Mouse (Mus musculus) spleen, postnatal 14 days (tissue): ENCODE measurements around the gene Apol11b.
A peak's percentile ranks its signal among the peaks of the same experiment; 100 is the strongest.
"Not testable (repeated sequence)": the region's sequence is repeated elsewhere in the genome, so short reads cannot be mapped to it uniquely, and the experiment has no call there.

ENCODE experiments used
- DNase-seq, 2 experiments: peaks; one replicate each; pipeline ENCODE4 v3.0.0; 2021 to 2022; ENCODE audit warnings: low spot score in 2 of 2

Apol11b gene

GRCm38 (mm10) chr15:77643176-77643575, at the start of gene Apol11b:
TSS of gene Apol11b (minus strand) at chr15:77643286.
- DNase-seq, result not testable (repeated sequence)

GRCm38 (mm10) chr15:77691532-77692311, 48.6 kb upstream of the Apol11b start:
- not testable (repeated sequence) for DNase-seq

GRCm38 (mm10) chr15:77683944-77684343, 40.9 kb upstream of the Apol11b start:
- DNase-seq, result peak in 1 of 2 experiments; percentile 12

GRCm38 (mm10) chr15:77674081-77674480, 31.0 kb upstream of the Apol11b start:
- not testable (repeated sequence) for DNase-seq

GRCm38 (mm10) chr15:77661841-77662240, 18.8 kb upstream of the Apol11b start:
- DNase-seq, result not testable (repeated sequence)

GRCm38 (mm10) chr15:77659773-77660172, 16.7 kb upstream of the Apol11b start:
- DNase-seq, result not testable (repeated sequence)

- DNase-seq, result not testable (repeated sequence)
Observed at GRCm38 (mm10) chr15:77651143-77651542, 8.1 kb upstream of the Apol11b start.

GRCm38 (mm10) chr15:77629822-77630221, 13.3 kb downstream of the Apol11b start:
- not testable (repeated sequence) for DNase-seq

- not testable (repeated sequence) for DNase-seq
Observed at GRCm38 (mm10) chr15:77628647-77629046, 14.4 kb downstream of the Apol11b start.

GRCm38 (mm10) chr15:77626471-77626870, 16.6 kb downstream of the Apol11b start:
- not testable (repeated sequence) for DNase-seq

- DNase-seq, result no peak
Observed at GRCm38 (mm10) chr15:77624710-77625109, 18.4 kb downstream of the Apol11b start.

GRCm38 (mm10) chr15:77606069-77606468, 37.0 kb downstream of the Apol11b start:
- no peak for DNase-seq

- DNase-seq, result no peak
Observed at GRCm38 (mm10) chr15:77598958-77599357, 44.1 kb downstream of the Apol11b start, which contains the start of gene Gm36245. TSS of gene Gm36245 (plus strand) at chr15:77599258.

GRCm38 (mm10) chr15:77598429-77598828, 44.7 kb downstream of the Apol11b start:
- no peak for DNase-seq

GRCm38 (mm10) chr15:77595961-77596360, 47.1 kb downstream of the Apol11b start, which contains the start of gene Apol10b:
TSS of gene Apol10b (minus strand) at chr15:77596125.
- no peak for DNase-seq

- DNase-seq, result no peak
Observed at GRCm38 (mm10) chr15:77593557-77593956, 49.5 kb downstream of the Apol11b start.

GRCm38 (mm10) chr15:77590881-77591280, 52.2 kb downstream of the Apol11b start:
- DNase-seq, result no peak

GRCm38 (mm10) chr15:77588981-77589380, 54.1 kb downstream of the Apol11b start:
- DNase-seq, result no peak

- DNase-seq, result no peak
Observed at GRCm38 (mm10) chr15:77587026-77587425, 56.1 kb downstream of the Apol11b start.
